Mouse (Mus musculus) monocyte, adult 2 months (primary cell): ENCODE data around the gene Gm20388.

Experiments
- DNase-seq, 2 experiments: peaks; one replicate each; pipeline ENCODE4 v3.0.0; 2022; ENCODE audit warnings: low spot score in 2 of 2, low read depth in 1 of 2

The Gm20388 gene

GRCm38 (mm10) chr8:123670766-123671165 lies 3760.1 kb downstream of the Gm20388 start:
- no peak for DNase-seq

GRCm38 (mm10) chr8:123671454-123671853 lies 3760.8 kb downstream of the Gm20388 start:
- no peak for DNase-seq

GRCm38 (mm10) chr8:123672648-123673047 lies 3762.0 kb downstream of the Gm20388 start:
- DNase-seq = no peak

- DNase-seq = no peak
These were observed 3765.0 kb downstream of the Gm20388 start for GRCm38 (mm10) chr8:123675611-123676010.

GRCm38 (mm10) chr8:123678390-123678789 lies 3767.7 kb downstream of the Gm20388 start:
- no peak for DNase-seq

GRCm38 (mm10) chr8:123682073-123682761 lies 3771.6 kb downstream of the Gm20388 start:
- DNase-seq = no peak

GRCm38 (mm10) chr8:123683321-123683720 lies 3772.7 kb downstream of the Gm20388 start:
- no peak for DNase-seq

GRCm38 (mm10) chr8:123684806-123685205 lies 3774.2 kb downstream of the Gm20388 start:
- DNase-seq = no peak

GRCm38 (mm10) chr8:123685477-123685876 lies 3774.8 kb downstream of the Gm20388 start:
- no peak for DNase-seq

GRCm38 (mm10) chr8:123687826-123688225 lies 3777.2 kb downstream of the Gm20388 start:
- DNase-seq = no peak

- DNase-seq = no peak
These were observed 3781.7 kb downstream of the Gm20388 start for GRCm38 (mm10) chr8:123692165-123692962.

- DNase-seq = no peak
These were observed 3785.5 kb downstream of the Gm20388 start for GRCm38 (mm10) chr8:123696167-123696566.

GRCm38 (mm10) chr8:123697329-123697728 lies 3786.7 kb downstream of the Gm20388 start:
- no peak for DNase-seq

- DNase-seq = no peak
These were observed 3789.9 kb downstream of the Gm20388 start for GRCm38 (mm10) chr8:123700399-123701070.

GRCm38 (mm10) chr8:123701952-123702587 lies 3791.4 kb downstream of the Gm20388 start:
- no peak for DNase-seq

- no peak for DNase-seq
These were observed 3794.7 kb downstream of the Gm20388 start for GRCm38 (mm10) chr8:123705376-123705775.

GRCm38 (mm10) chr8:123707137-123707536 lies 3796.5 kb downstream of the Gm20388 start:
- DNase-seq = no peak

- no peak for DNase-seq
These were observed 3798.1 kb downstream of the Gm20388 start for GRCm38 (mm10) chr8:123708729-123709128.

GRCm38 (mm10) chr8:123710335-123710734 lies 3799.7 kb downstream of the Gm20388 start:
- DNase-seq = no peak

- no peak for DNase-seq
These were observed 3803.8 kb downstream of the Gm20388 start for GRCm38 (mm10) chr8:123714451-123714850.

- no peak for DNase-seq
These were observed 3805.4 kb downstream of the Gm20388 start for GRCm38 (mm10) chr8:123715916-123716592.
